Mouse (Mus musculus): ENCODE data around the gene 3110082I17Rik.

DNA sequence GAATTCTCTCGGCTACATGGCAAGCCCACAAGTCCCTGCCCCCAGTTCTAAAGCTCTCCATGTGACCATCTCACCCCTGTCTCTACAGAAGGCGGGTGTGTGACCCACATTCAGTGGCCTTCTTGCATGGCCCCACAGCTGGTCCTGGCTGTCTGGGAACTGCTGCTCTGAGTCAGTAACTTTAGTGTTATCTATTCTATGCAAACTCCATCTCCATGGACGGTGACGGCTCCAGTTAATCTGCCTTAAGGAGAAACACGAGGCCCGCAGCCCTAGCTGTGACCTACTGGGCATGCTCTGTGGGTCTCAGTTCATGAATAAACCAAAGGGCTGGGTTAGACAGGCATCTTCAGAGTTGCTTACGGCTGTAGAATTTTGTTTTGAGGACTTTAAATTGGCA is 65.9 kb downstream of the 3110082I17Rik start:
- no peak for TF ChIP-seq CTCF (conservative IDR thresholded peaks at IDR 0.05; ENCODE audit: low read length)
- TF ChIP-seq NANOG (IDR thresholded peaks at IDR 0.05; ENCODE audit: borderline replicate concordance, low read length) = no peak
- TF ChIP-seq POU5F1 (IDR thresholded peaks at IDR 0.05; ENCODE audit: borderline replicate concordance, low read length) = no peak
